Mouse (Mus musculus) megakaryocyte-erythroid progenitor cell, adult 5 weeks (primary cell): ENCODE results near the gene Magi1. TPM values are rescaled to one million over a fixed set of nuclear protein-coding genes. Genes with fewer than 3 reads are reported as not detected.

Experiments used
- polyA plus RNA-seq: library from polyadenylated mRNA; stranded (reverse); fragments of >175 nt; gene quantifications from 2 replicates; pipeline ENCODE4 v1.2.3, GENCODE M21; 2012

Magi1 gene
- polyA plus RNA-seq = 0.18 and 0.21 TPM in 2 replicates

DNA sequence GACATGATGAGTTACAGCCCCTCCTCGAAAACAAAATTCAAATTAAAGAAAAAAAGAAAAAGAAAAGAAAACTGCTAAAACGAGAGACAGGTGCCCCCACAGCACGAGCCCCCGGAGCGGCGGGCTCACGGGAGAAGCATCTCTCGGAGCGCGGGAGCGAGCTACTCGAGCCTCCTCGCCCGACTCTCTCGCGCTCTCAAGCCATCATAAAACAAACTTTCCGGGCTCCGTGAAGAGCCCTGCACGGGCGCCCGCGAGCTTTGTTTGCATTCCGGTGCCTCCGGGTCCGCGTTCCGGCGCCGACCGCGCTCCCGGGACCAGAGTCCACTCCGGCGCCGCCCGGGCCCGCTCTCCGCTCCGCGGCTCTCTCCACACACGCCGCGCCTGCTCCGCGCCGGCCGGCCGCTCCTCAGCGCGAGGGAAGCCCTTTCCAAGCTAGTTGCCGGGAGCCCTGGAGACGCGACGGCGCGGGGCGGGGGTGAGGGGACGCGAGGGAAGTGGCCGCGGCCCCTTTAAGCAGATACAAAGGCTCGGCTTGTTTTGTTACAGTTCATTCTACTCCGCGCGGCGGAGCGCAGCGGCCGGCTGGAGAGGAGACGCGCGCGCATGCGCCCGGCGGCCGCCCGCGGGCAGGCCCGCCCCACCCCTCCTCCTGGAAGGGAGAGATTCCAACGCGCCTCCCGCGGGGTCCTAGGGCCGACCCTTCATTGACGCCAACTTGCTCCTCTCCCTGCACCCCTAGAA is at the start of gene Magi1:
Magi1 (minus strand) TSS at position 600 of the 744 bp plus-strand sequence.

Other genes with a start within 250 kb of the Magi1 start
- gene Slc25a26, start 216.4 kb upstream of the Magi1 start, polyA plus RNA-seq = 3.1 and 3.2 TPM in 2 replicates